Mouse (Mus musculus) lung, postnatal 4 days (tissue): ENCODE results near the gene Rpl41.
A peak's percentile ranks its signal among the peaks of the same experiment; 100 is the strongest.

Experiments used
- DNase-seq, 2 experiments: peaks; one replicate each; pipeline ENCODE4 v3.0.0; 2021

Gene Rpl41

GRCm38 (mm10) chr10:128524111-128524731 lies 24.9 kb downstream of the Rpl41 start:
- DNase-seq = no peak

- DNase-seq = no peak
These were observed 26.8 kb downstream of the Rpl41 start for GRCm38 (mm10) chr10:128522351-128522750.

DNA sequence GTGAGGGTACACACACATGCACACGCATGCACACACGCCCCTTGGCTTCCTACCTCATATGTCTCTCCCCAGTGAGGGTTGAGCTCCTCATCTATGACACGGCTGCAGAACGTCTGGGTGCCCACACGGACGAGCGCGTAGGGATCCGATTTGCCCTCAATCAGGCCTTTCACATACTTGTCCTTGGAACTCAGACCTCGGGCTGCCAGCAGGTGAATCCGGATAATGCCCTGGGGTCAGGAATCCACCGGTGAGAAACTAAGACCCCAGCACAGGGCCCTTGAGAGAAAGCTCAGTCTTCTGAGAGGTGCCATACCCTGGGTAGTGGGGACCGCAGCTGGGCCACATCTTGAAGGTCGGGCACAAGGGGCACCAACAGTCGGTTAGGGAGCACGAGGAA lies 28.5 kb downstream of the Rpl41 start:
- DNase-seq = no peak

- DNase-seq = peak; percentile 59 to 75
These were observed 30.3 kb downstream of the Rpl41 start for GRCm38 (mm10) chr10:128518833-128519232.

GRCm38 (mm10) chr10:128516677-128517076 lies 32.4 kb downstream of the Rpl41 start:
- DNase-seq = no peak

DNA sequence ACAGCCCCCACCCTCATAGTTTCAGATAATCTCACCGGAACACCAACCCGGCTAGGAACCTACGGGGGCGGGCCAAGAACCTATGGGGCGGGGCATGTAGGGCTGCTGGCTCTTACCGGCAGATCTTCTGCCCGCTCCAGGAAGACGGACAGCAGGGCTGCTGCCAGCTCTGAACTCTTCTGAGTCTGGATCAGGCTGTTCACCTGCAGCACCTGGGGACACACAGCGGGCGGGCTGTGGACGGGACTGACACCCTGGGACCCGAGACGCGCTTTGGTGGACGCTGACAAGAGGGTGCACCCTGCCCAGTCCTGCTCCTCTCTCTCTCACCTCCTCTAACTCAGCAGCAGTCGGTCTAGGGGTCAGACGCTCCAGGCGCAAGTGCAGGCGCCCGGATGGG lies 33.1 kb downstream of the Rpl41 start:
- no peak for DNase-seq

- no peak for DNase-seq
These were observed 34.1 kb downstream of the Rpl41 start for GRCm38 (mm10) chr10:128515044-128515443.

DNA sequence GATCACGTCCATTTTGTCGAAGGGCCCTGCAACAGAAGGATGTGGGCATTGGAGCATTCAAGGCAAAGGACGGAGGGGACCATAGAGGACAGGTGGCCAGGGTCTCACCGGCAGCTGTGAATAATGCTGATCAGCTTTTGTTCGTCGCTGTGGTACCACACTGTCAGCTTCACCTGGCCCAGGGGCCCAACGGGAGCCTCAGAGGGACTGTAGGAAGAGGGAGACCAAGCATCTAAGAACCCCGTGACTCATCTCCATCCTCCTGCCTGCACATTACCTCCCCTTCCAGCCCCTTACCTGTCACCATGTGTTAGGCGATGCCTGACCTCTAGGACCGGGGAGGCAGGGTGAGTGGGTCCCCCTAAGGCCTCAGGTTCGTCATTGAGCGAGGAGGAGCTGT lies 37.3 kb downstream of the Rpl41 start:
- no peak for DNase-seq

DNA sequence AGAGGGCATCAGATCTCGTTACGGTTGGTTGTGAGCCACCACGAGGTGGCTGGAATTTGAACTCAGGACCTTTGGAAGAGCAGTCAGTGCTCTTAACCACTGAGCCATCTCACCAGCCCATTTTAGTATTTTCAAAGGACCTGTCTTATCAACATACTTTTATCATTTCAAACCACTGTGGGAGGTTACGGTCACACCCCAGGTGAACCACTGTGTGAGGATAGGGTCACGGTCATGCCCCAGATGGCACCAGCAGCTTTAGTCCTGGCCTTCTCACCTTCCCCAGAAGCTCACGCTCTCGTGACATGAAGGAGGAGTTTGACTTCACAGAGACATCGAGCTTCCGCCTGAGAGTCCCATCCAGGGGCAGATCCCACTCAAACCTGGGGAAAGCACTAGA lies 37.9 kb downstream of the Rpl41 start:
- no peak for DNase-seq

DNA sequence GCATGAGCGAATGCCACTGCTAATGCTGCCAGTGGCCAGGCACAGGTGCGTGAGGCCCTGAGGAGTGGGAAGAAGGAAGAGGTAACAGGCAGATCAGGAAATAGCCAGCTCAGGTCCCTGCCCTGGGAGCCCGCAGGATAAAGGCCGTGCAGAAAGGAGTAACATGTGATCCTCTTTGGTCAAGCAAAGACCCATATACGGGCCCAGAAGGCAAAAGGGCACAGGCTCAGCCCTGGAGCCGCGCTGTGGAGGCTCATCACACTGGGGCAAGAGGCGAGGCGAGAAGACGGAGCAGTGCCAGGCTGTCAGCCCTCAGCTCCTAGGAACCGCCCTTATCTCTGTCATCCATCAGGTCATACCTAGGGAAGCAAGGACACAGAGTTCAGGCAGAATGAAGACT lies 38.8 kb downstream of the Rpl41 start:
- no peak for DNase-seq

DNA sequence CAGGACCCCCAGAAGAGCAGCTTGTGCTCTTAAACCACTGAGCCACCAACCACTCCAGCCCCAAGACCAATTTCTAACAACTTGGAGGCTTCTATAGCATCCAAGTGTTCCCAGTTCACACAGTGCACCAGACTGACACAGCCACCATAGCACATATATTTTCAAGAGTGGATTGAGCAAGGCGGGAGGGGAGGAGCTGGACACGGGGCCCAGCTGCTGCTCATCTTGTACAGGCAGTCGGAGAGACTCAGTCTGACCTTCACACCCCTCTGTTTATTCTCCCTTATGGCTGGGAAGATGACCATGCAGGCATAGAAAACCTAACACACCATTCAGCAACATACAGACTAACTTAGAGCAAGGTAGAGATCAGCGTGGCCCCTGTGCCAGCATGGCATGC lies 39.3 kb downstream of the Rpl41 start:
- peak in 1 of 2 experiments; percentile 75 for DNase-seq

DNA sequence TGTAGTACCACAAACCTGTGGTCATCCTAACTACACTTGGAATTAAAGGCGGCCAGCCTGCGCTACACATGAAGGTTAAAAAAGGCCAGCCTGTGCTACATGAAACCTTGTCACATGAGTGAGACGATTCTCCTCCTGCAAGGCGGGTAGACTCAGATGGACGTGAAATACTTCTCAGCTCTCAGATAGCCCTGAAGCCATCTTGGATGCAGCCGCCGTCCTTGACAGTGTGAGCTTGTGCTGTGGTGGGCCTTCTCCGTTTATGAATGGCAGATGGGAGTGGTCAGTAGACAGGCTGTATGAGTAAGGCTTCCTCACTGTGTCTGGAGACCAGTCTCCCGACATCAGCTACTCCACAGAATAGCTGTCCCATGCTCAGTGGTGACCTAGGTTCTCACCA lies 39.9 kb downstream of the Rpl41 start:
- no peak for DNase-seq

DNA sequence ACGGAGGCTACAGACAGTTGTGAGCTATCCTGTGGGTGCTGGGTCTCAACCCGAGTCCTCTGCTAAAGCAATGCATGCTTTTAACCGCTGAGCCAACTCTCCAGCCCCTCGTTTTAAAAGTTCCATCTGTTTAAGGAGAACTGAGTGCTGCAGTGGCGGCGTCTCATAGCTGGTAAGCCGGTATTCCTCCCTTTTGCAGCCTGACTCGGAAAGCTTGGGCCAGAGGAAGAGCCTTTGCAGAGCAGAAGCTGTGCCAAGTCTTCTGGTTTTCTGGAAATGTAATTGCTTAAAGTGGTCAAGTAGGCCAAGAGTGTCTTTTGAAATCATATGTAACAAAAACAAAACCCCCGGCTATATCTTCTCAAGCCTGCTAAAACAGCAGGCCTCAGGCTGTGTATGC lies 40.8 kb downstream of the Rpl41 start:
- DNase-seq = peak in 1 of 2 experiments; percentile 64

GRCm38 (mm10) chr10:128505974-128506373 lies 43.1 kb downstream of the Rpl41 start:
- DNase-seq = no peak

GRCm38 (mm10) chr10:128505371-128505667 lies 43.8 kb downstream of the Rpl41 start:
- peak in 1 of 2 experiments; percentile 14 for DNase-seq

DNA sequence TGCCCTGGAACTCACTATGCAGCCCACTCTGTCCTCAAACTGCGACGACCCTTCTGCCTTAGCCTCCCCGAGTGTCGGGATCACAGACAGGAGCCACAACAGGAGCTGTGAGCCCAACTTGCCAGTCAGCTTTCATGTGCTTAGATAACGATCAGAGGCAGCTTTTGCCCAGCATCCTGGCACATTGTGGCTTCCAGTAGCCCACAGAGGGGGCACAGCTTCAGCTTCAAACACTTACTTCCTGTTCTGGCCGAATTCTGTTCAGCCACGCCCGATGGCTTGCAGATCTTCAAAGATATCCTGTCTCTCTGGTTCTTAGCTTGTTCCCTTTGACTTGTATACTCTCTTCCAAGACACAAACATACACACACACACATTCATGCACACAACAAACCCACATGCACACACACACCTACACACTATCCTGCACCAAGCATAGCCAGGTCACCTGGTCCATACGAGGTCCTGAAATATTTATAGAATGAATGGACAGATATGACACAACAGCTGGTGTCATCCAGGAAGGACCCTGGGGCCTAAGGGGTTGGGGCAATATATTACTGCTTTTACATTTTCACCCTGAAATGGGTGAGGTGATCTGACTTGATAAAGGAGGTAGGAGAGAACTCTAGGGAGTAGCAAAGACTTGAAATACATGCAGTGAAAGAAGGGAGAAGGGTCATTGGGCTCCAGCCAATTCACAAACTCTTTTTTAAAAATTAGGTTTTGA lies 44.3 kb downstream of the Rpl41 start:
- peak; percentile 49 to 62 for DNase-seq

DNA sequence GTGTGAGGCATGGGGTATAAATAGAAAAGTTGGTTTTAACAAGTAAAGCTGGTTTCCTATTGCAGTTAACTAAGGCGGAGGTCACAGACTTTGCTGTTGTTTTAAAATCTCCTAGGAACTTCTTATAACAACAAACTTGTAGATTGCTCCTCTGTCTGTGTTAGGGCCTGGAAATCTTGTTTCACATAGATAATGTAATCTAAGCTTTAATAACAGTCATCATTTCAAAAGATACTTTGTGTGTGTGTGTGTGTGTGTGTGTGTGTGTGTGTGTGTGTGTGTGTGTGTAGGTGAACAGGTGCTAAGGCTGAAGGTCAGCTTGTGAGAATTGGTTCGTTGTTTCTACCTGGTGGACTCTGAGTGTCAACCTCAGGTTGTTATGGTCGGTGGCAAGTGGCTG lies 45.1 kb downstream of the Rpl41 start:
- no peak for DNase-seq

GRCm38 (mm10) chr10:128503532-128503931 lies 45.6 kb downstream of the Rpl41 start:
- no peak for DNase-seq

- no peak for DNase-seq
These were observed 46.8 kb downstream of the Rpl41 start for GRCm38 (mm10) chr10:128502341-128502740.

GRCm38 (mm10) chr10:128499116-128499671 lies 49.9 kb downstream of the Rpl41 start:
- peak; percentile 76 to 81 for DNase-seq

GRCm38 (mm10) chr10:128498590-128498989 lies 50.5 kb downstream of the Rpl41 start, which contains the start of gene Myl6b:
Gene Myl6b, minus strand, starts transcription at chr10:128498685.
- peak; percentile 97 to 99 for DNase-seq
